17 mouse cellular contexts compared by ENCODE assay signal in genomic region chr2:167486573-167486972, GRCm38 (mm10). TPM values are rescaled to one million over a fixed set of nuclear protein-coding genes. Genes with fewer than 3 reads are reported as not detected.
DNase-seq lines count a peak whose midpoint lies in the region; ATAC-seq and TF ChIP-seq lines count a peak whose summit lies in the region.
"Had no signal": no experiment of that assay in that cellular context is flagged by ENCODE, and none has a peak within 500 bp of the region (broad histone marks: within the 10 kb centered on the region; RNA-seq: fewer than 3 reads in every experiment).

No protein-coding gene starts in this region.

- H3K4me3 ChIP-seq in gastrocnemius, adult 2 months = peak overlapping the region; percentile 60
- H3K4me3 ChIP-seq in intestine, embryonic 16.5 days (ENCODE audit: low read length) = no peak overlapping the region
- no peak overlapping the region for H3K4me3 ChIP-seq in intestine, embryonic 15.5 days (replicated peaks)
- no peak overlapping the region for H3K4me3 ChIP-seq in stomach, postnatal 0 days (ENCODE audit: low read depth, low read length)
- H3K4me3 ChIP-seq in left cerebral cortex, adult 2 months = no peak overlapping the region
- H3K4me3 ChIP-seq: embryonic facial prominence, embryonic 10.5 days; erythroblast, embryonic 14.5 days; midbrain, embryonic 12.5 days had no signal

- 0 out of 2 replicates have a peak, but pooled peaks have one; percentile 17 for ATAC-seq in intestine, embryonic 16.5 days
- no peak for ATAC-seq in intestine, embryonic 15.5 days
- ATAC-seq in stomach, postnatal 0 days (ENCODE audit: low FRiP score, low TSS enrichment) = peak; percentile 28; the same call in 1 of the 2 replicates

- 70% methylated on average over 4 of the region's 4 CpGs for WGBS in intestine, embryonic 16.5 days
- 75% methylated on average over 4 of the region's 4 CpGs for WGBS in intestine, embryonic 15.5 days
- WGBS in stomach, postnatal 0 days = 72% methylated on average over 4 of the region's 4 CpGs

- TF ChIP-seq CTCF in gastrocnemius, adult 2 months (IDR thresholded peaks at IDR 0.05) = no peak
- no peak for TF ChIP-seq CTCF in stomach, postnatal 0 days (IDR thresholded peaks at IDR 0.05; ENCODE audit: low read depth)
- no peak for TF ChIP-seq CTCF in left cerebral cortex, adult 2 months (IDR thresholded peaks at IDR 0.05)

- 0 out of 2 replicates have a peak overlapping the region, but pooled peaks have one; percentile 43 for H3K9ac ChIP-seq in intestine, embryonic 16.5 days (ENCODE audit: low read depth, low read length)
- no peak overlapping the region for H3K9ac ChIP-seq in intestine, embryonic 15.5 days
- peak overlapping the region; percentile 27; the same call in 1 of the 2 replicates for H3K9ac ChIP-seq in stomach, postnatal 0 days (ENCODE audit: low read length)
- H3K9ac ChIP-seq: midbrain, embryonic 12.5 days had no signal

- TF ChIP-seq EP300 in stomach, postnatal 0 days (optimal IDR thresholded peaks at IDR 0.05) = no peak

- no peak overlapping the region for H3K4me2 ChIP-seq in intestine, embryonic 16.5 days (ENCODE audit: low read depth, low read length)
- no peak overlapping the region for H3K4me2 ChIP-seq in intestine, embryonic 15.5 days (replicated peaks)
- no peak overlapping the region for H3K4me2 ChIP-seq in stomach, postnatal 0 days (replicated peaks; ENCODE audit: low read depth)
- H3K4me2 ChIP-seq: midbrain, embryonic 12.5 days had no signal

- intact Hi-C loops in gastrocnemius, adult 2 months (cut with DNase I) = no loop called here
- intact Hi-C loops in left cerebral cortex, adult 2 months (cut with DNase I) = no loop called here

- H3K4me1 ChIP-seq in intestine, embryonic 16.5 days (ENCODE audit: control insufficient read depth, insufficient read depth, low read length) = peaks cover 34% of the 10 kb centered on the region
- H3K4me1 ChIP-seq in intestine, embryonic 15.5 days (replicated peaks) = peaks cover 26% of the 10 kb centered on the region
- H3K4me1 ChIP-seq in stomach, postnatal 0 days (replicated peaks; ENCODE audit: control insufficient read depth, insufficient read depth) = 0 out of 2 replicates have a peak, but pooled peaks cover 3% of the 10 kb centered on the region

- H3K27ac ChIP-seq in gastrocnemius, adult 2 months = peak overlapping the region; percentile 86
- peak overlapping the region; percentile 45 for H3K27ac ChIP-seq in intestine, embryonic 16.5 days (ENCODE audit: low read length)
- H3K27ac ChIP-seq in intestine, embryonic 15.5 days = no peak overlapping the region
- peak overlapping the region; percentile 76 for H3K27ac ChIP-seq in stomach, postnatal 0 days (replicated peaks)
- no peak overlapping the region; the same call in 1 of the 2 replicates for H3K27ac ChIP-seq in left cerebral cortex, adult 2 months
- H3K27ac ChIP-seq: embryonic facial prominence, embryonic 10.5 days; midbrain, embryonic 12.5 days had no signal

- peaks cover 10% of the 10 kb centered on the region; the same call in 1 of the 2 replicates for H3K36me3 ChIP-seq in intestine, embryonic 16.5 days (ENCODE audit: control insufficient read depth, insufficient read depth, low read length)
- peaks cover 21% of the 10 kb centered on the region for H3K36me3 ChIP-seq in intestine, embryonic 15.5 days
- peaks cover 12% of the 10 kb centered on the region for H3K36me3 ChIP-seq in stomach, postnatal 0 days (ENCODE audit: control insufficient read depth, insufficient read depth, low read length)

- no peaks in the 10 kb centered on the region for H3K27me3 ChIP-seq in intestine, embryonic 16.5 days (replicated peaks; ENCODE audit: control insufficient read depth, insufficient read depth, low read length)
- no peaks in the 10 kb centered on the region for H3K27me3 ChIP-seq in intestine, embryonic 15.5 days (replicated peaks)
- H3K27me3 ChIP-seq in stomach, postnatal 0 days (ENCODE audit: control insufficient read depth, insufficient read depth, low read length) = no peaks in the 10 kb centered on the region
- H3K27me3 ChIP-seq: midbrain, embryonic 12.5 days had no signal

- H3K9me3 ChIP-seq in intestine, embryonic 16.5 days (ENCODE audit: control insufficient read depth, low read length) = no peaks in the 10 kb centered on the region
- H3K9me3 ChIP-seq in intestine, embryonic 15.5 days = no peaks in the 10 kb centered on the region
- no peaks in the 10 kb centered on the region for H3K9me3 ChIP-seq in stomach, postnatal 0 days (ENCODE audit: control insufficient read depth, low read length)
- H3K9me3 ChIP-seq: embryonic facial prominence, embryonic 10.5 days; midbrain, embryonic 12.5 days had no signal

- DNase-seq in gastrocnemius, adult 2 months = no peak
- no peak for DNase-seq in gastrocnemius, adult 8-10 months (ENCODE audit: low spot score in 2 of 2)
- peak; percentile 78 to 79 for DNase-seq in cerebellum, postnatal 10 days
- DNase-seq in stomach, postnatal 0 days (ENCODE audit: low spot score) = peak; percentile 38
- DNase-seq in left cerebral cortex, adult 2 months (ENCODE audit: extremely low spot score in 1 of 2, low spot score in 2 of 2) = no peak
- DNase-seq in T-cell, adult 2 months (ENCODE audit: low spot score) = no peak
- DNase-seq: adrenal gland, adult 2 months; gastrocnemius, postnatal 36 days; kidney, postnatal 10 days; liver; lung, adult 18-20 months; lung, postnatal 36 days had no signal

RNA-seq across cellular contexts. Expression of gene Rnf114, which starts 5.9 kb away (rescaled TPM):
- total RNA-seq in gastrocnemius, adult 2 months (2021) = 10 to 100 TPM; 40.0 to 40.9 TPM
- total RNA-seq in gastrocnemius, adult 8-10 months (2022) = 10 to 100 TPM; 40.8 to 45.8 (median 43.0) TPM
- 75.7 and 76.5 TPM in 2 replicates for polyA plus RNA-seq in intestine, embryonic 16.5 days (2015; fragmentation: Nextera tagmentation; extraction: Ambion mirVana)
- polyA plus RNA-seq in intestine, embryonic 15.5 days (2015; fragmentation: Nextera tagmentation; extraction: Ambion mirVana) = 65.3 and 73.3 TPM in 2 replicates
- 44.6 and 47.6 TPM in 2 replicates for polyA plus RNA-seq in stomach, postnatal 0 days (2015; fragmentation: Nextera tagmentation; extraction: Ambion mirVana)
- 10 to 100 TPM; 54.9 to 57.3 TPM for total RNA-seq in left cerebral cortex, adult 2 months (2021)

RNA-seq across cellular contexts. Expression of gene Spata2, which starts 6.1 kb away (rescaled TPM):
- 10 to 100 TPM; 18.4 to 18.9 TPM for total RNA-seq in gastrocnemius, adult 2 months (2021)
- 10 to 100 TPM; 19.9 to 22.6 (median 20.4) TPM for total RNA-seq in gastrocnemius, adult 8-10 months (2022)
- polyA plus RNA-seq in intestine, embryonic 16.5 days (2015; fragmentation: Nextera tagmentation; extraction: Ambion mirVana) = 14.2 and 15.4 TPM in 2 replicates
- polyA plus RNA-seq in intestine, embryonic 15.5 days (2015; fragmentation: Nextera tagmentation; extraction: Ambion mirVana) = 12.7 and 13.8 TPM in 2 replicates
- polyA plus RNA-seq in stomach, postnatal 0 days (2015; fragmentation: Nextera tagmentation; extraction: Ambion mirVana) = 9.4 and 11.3 TPM in 2 replicates
- 10 to 100 TPM; 78.0 to 79.1 TPM for total RNA-seq in left cerebral cortex, adult 2 months (2021)

RNA-seq across cellular contexts. Expression of gene Snai1, which starts 51.4 kb away (rescaled TPM):
- 1 to 10 TPM; 1.1 to 1.2 TPM for total RNA-seq in gastrocnemius, adult 2 months (2021)
- total RNA-seq in gastrocnemius, adult 8-10 months (2022) = under 1 TPM; 0.24 to 0.94 (median 0.65) TPM
- 15.6 TPM in 2 replicates for polyA plus RNA-seq in intestine, embryonic 16.5 days (2015; fragmentation: Nextera tagmentation; extraction: Ambion mirVana)
- polyA plus RNA-seq in intestine, embryonic 15.5 days (2015; fragmentation: Nextera tagmentation; extraction: Ambion mirVana) = 14.3 and 16.1 TPM in 2 replicates
- 6.9 and 8.3 TPM in 2 replicates for polyA plus RNA-seq in stomach, postnatal 0 days (2015; fragmentation: Nextera tagmentation; extraction: Ambion mirVana)
- under 1 TPM; 0.56 to 0.70 TPM for total RNA-seq in left cerebral cortex, adult 2 months (2021)
- polyA plus RNA-seq: erythroblast, embryonic 14.5 days had no signal

Comparison
In these comparisons a context has a peak if more than half of its experiments do, and no peak if none do; other contexts are left out.
1. H3K27ac ChIP-seq: peak in gastrocnemius, adult 2 months (single experiment), intestine, embryonic 16.5 days (single experiment) and stomach, postnatal 0 days (single experiment); none in intestine, embryonic 15.5 days (single experiment) and left cerebral cortex, adult 2 months (single experiment).
2. DNase-seq: peak in cerebellum, postnatal 10 days (2 of 2) and stomach, postnatal 0 days (single experiment); none in gastrocnemius, adult 2 months (single experiment), gastrocnemius, adult 8-10 months (0 of 2), left cerebral cortex, adult 2 months (0 of 2) and T-cell, adult 2 months (single experiment).